Mouse (Mus musculus): ENCODE data around the gene Rtn2. TPM values are rescaled to one million over a fixed set of nuclear protein-coding genes. Genes with fewer than 3 reads are reported as not detected.
A peak's percentile ranks its signal among the peaks of the same experiment; 100 is the strongest.

Gene Rtn2
- polyA plus RNA-seq, 1 experiment from 2014 or later: 16.6 TPM

- peaks cover 16% of the 10 kb centered on the region for H3K4me1 ChIP-seq
- DNase-seq (ENCODE audit: low spot score): peak; percentile 68
- peak overlapping the region; percentile 84 for H3K27ac ChIP-seq (replicated peaks)
- H3K4me3 ChIP-seq: peak overlapping the region; percentile 69
- peaks cover 39% of the 10 kb centered on the region for H3K27me3 ChIP-seq (replicated peaks; ENCODE audit: low read depth, poor library complexity, severe bottlenecking)
- no peaks in the 10 kb centered on the region for H3K36me3 ChIP-seq (replicated peaks)
- no peaks in the 10 kb centered on the region for H3K9me3 ChIP-seq
- WGBS: under 1% methylated on average over 52 of the region's 52 CpGs
Measured at GRCm38 (mm10) chr7:19332709-19333352, 50.4 kb downstream of the Rtn2 start.

DNA sequence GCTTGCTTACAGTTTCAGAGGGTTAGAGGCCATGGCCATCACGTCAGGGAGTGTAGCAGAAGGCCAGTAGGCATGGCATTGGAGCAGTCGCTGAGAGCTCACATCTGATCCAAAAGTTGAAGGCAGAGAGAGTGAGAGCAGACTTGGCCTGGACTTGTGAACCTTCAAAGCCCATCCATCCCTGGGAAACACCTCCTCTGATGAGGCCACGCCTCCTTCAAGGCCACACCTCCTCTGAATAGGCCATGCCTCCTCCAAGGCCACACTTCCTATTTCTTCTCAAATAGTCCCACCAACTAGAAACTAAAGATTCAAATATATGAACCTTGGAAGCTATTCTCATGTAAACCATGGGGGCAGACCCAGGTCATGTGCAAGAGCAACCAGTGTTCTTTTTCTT, 53.2 kb downstream of the Rtn2 start:
- WGBS: 42% methylated on average over 3 of the region's 3 CpGs
- Histone ChIP-seq H3K4me1 (peaks cover 19% of the 10 kb centered on the region), H3K27ac (replicated peaks) (no peak overlapping the region), H3K36me3 (replicated peaks) (no peaks in the 10 kb centered on the region), H3K4me3 (no peak overlapping the region), H3K9me3 (no peaks in the 10 kb centered on the region), H3K27me3 (replicated peaks; ENCODE audit: low read depth, poor library complexity, severe bottlenecking) (peaks cover 27% of the 10 kb centered on the region)
- DNase-seq (ENCODE audit: low spot score): no peak

DNA sequence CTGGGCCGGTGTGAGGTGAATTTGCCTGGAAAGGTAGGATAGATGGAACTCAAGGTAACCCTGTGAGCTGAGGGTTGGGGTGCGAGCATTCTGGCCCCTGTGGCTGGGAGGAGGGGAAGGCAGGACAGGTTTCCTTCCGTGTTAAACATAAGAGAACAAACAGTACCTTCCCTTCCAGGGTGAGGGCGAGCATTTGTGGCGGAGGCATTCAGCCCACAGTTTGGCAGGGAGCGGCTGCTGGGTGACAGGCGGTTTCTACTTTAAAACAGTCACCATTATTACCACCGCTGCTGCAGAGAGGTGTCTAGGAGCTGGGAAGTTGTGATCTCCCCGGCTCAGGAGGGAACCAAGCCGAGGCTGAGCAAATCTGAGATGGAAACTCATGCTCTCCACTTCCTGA, 54.7 kb downstream of the Rtn2 start:
- no peak for DNase-seq (ENCODE audit: low spot score)
- peaks cover 30% of the 10 kb centered on the region for H3K4me1 ChIP-seq

DNA sequence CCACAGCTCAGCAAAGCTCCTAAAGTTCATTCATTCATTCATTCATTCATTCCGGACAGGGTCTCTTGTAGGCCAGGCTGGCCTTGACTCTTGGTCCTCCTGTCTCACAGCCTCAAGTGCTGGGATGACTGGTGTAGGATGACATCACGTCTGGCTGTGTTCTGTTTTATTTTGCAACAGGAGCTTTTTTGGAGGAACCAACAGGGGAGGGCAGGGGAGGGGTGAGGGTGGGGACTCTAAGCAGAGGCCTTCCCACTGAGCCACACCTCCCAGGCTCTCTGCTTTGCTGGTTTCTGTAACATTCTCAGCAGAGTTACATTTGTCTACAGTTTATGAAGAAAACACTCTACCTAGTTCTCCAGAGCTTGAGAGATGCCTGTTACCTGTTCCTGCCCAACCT, 55.6 kb downstream of the Rtn2 start:
- H3K27me3 ChIP-seq (replicated peaks; ENCODE audit: low read depth, poor library complexity, severe bottlenecking): peaks cover 28% of the 10 kb centered on the region
- 62% methylated on average over 2 of the region's 2 CpGs for WGBS
- no peaks in the 10 kb centered on the region for H3K36me3 ChIP-seq (replicated peaks)
- peaks cover 33% of the 10 kb centered on the region for H3K4me1 ChIP-seq
- H3K27ac ChIP-seq (replicated peaks): no peak overlapping the region
- no peaks in the 10 kb centered on the region for H3K9me3 ChIP-seq
- no peak overlapping the region for H3K4me3 ChIP-seq
- no peak for DNase-seq (ENCODE audit: low spot score)

More for the DNA sequence above, 54.7 kb downstream of the Rtn2 start:
- Histone ChIP-seq H3K27ac (replicated peaks) (no peak overlapping the region), H3K27me3 (replicated peaks; ENCODE audit: low read depth, poor library complexity, severe bottlenecking) (peaks cover 29% of the 10 kb centered on the region), H3K9me3 (no peaks in the 10 kb centered on the region), H3K4me3 (no peak overlapping the region), H3K36me3 (replicated peaks) (no peaks in the 10 kb centered on the region)
- 63% methylated on average over 10 of the region's 10 CpGs for WGBS

- Histone ChIP-seq H3K9me3 (no peaks in the 10 kb centered on the region), H3K27me3 (replicated peaks; ENCODE audit: low read depth, poor library complexity, severe bottlenecking) (peaks cover 28% of the 10 kb centered on the region), H3K27ac (replicated peaks) (no peak overlapping the region), H3K36me3 (replicated peaks) (no peaks in the 10 kb centered on the region), H3K4me3 (no peak overlapping the region), H3K4me1 (peaks cover 31% of the 10 kb centered on the region)
- 76% methylated on average over 7 of the region's 7 CpGs for WGBS
- no peak for DNase-seq (ENCODE audit: low spot score)
Measured at GRCm38 (mm10) chr7:19338596-19338995, 56.2 kb downstream of the Rtn2 start.

DNA sequence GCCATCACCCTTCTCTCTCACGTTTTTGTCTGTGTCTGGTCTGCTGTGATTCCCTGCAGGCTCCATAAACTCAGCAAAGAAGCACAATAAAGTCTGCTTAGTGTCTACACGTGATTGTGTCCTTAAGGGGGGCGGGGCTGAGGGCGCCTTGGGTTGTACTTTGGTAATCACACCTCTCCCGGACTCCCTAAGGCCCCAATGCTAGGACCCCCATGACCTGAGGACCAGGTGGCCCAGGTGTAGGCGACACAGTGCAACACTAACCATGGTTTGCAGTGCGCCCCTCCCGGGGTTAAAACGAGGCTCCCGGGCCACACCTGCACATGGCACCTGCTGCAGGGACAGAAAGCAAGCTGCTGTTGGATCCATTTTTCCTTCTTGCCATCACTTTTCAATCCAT, 58.8 kb downstream of the Rtn2 start:
- Histone ChIP-seq H3K9me3 (no peaks in the 10 kb centered on the region), H3K4me3 (peak overlapping the region; percentile 68), H3K27ac (replicated peaks) (no peak overlapping the region), H3K4me1 (peaks cover 43% of the 10 kb centered on the region), H3K27me3 (replicated peaks; ENCODE audit: low read depth, poor library complexity, severe bottlenecking) (peaks cover 19% of the 10 kb centered on the region), H3K36me3 (replicated peaks) (no peaks in the 10 kb centered on the region)
- 25% methylated on average over 10 of the region's 10 CpGs for WGBS
- DNase-seq (ENCODE audit: low spot score): no peak

- peaks cover 19% of the 10 kb centered on the region for H3K27me3 ChIP-seq (replicated peaks; ENCODE audit: low read depth, poor library complexity, severe bottlenecking)
- H3K36me3 ChIP-seq (replicated peaks): 0 out of 2 replicates have a peak, but pooled peaks cover 1% of the 10 kb centered on the region
- peak overlapping the region; percentile 68 for H3K4me3 ChIP-seq
- H3K9me3 ChIP-seq: no peaks in the 10 kb centered on the region
- H3K27ac ChIP-seq (replicated peaks): peak overlapping the region; percentile 57; the same call in 1 of the 2 replicates
- peak; percentile 58 for DNase-seq (ENCODE audit: low spot score)
- peaks cover 46% of the 10 kb centered on the region for H3K4me1 ChIP-seq
- 1% methylated on average over 41 of the region's 41 CpGs for WGBS
Measured at GRCm38 (mm10) chr7:19341761-19342409, 59.5 kb downstream of the Rtn2 start.

- WGBS: under 1% methylated on average over 27 of the region's 27 CpGs
- no peaks in the 10 kb centered on the region for H3K9me3 ChIP-seq
- 0 out of 2 replicates have a peak overlapping the region, but pooled peaks have one; percentile 57 for H3K27ac ChIP-seq (replicated peaks)
- peaks cover 5% of the 10 kb centered on the region for H3K36me3 ChIP-seq (replicated peaks)
- peak; percentile 89 for DNase-seq (ENCODE audit: low spot score)
- H3K27me3 ChIP-seq (replicated peaks; ENCODE audit: low read depth, poor library complexity, severe bottlenecking): peaks cover 19% of the 10 kb centered on the region
- peaks cover 46% of the 10 kb centered on the region for H3K4me1 ChIP-seq
- H3K4me3 ChIP-seq: peak overlapping the region; percentile 68
Measured at GRCm38 (mm10) chr7:19342481-19343027, 60.1 kb downstream of the Rtn2 start.

DNA sequence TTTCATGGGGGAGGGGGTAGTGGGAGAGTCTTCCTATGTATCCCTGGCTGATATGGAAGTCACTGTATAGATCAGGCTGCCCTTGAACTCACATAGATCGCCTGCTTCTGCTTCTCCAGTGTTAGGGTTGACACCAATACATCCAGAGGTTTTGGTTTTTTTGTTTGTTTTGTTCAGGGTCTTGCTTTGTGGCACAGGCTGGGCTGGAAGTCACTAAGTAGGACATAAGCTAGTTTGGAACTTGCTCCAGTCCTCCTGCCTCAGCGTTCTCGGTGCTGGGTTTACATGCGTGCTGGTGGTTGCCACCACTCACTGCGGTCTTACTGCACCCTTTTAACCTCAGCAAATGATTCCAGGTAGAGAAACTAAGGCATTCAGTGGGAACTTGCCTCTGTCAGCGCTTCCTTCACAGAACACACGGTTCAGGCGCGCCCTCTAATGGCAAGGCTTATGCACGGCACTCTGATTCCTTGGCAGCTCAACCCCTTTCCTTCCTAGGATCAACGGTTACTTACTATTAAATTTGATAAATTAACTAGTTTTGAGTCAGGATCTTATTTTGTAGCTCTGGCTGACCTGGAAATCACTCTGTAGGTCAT, 60.9 kb downstream of the Rtn2 start:
- Histone ChIP-seq H3K9me3 (no peaks in the 10 kb centered on the region), H3K36me3 (replicated peaks) (peaks cover 12% of the 10 kb centered on the region), H3K4me1 (peaks cover 46% of the 10 kb centered on the region), H3K27ac (replicated peaks) (no peak overlapping the region), H3K4me3 (peak overlapping the region; percentile 68), H3K27me3 (replicated peaks; ENCODE audit: low read depth, poor library complexity, severe bottlenecking) (peaks cover 19% of the 10 kb centered on the region)
- peak; percentile 80 for DNase-seq (ENCODE audit: low spot score)
- 2% methylated on average over 11 of the region's 11 CpGs for WGBS

- peak within 1 kb of the TSS; percentile 95 for H3K27ac ChIP-seq (replicated peaks)
- H3K4me3 ChIP-seq: peak within 1 kb of the TSS; percentile 80
- H3K9me3 ChIP-seq: no peaks in the 10 kb centered on the region
- peaks cover 19% of the 10 kb centered on the region for H3K27me3 ChIP-seq (replicated peaks; ENCODE audit: low read depth, poor library complexity, severe bottlenecking)
- WGBS: 23% methylated on average over 12 of the region's 12 CpGs
- H3K4me1 ChIP-seq: peaks cover 43% of the 10 kb centered on the region
- DNase-seq (ENCODE audit: low spot score): no peak
- H3K36me3 ChIP-seq (replicated peaks): peaks cover 23% of the 10 kb centered on the region
Measured at GRCm38 (mm10) chr7:19344237-19344847, 61.9 kb downstream of the Rtn2 start, which contains the start of gene Ercc1. Ercc1 (plus strand) TSS chr7:19344778.

DNA sequence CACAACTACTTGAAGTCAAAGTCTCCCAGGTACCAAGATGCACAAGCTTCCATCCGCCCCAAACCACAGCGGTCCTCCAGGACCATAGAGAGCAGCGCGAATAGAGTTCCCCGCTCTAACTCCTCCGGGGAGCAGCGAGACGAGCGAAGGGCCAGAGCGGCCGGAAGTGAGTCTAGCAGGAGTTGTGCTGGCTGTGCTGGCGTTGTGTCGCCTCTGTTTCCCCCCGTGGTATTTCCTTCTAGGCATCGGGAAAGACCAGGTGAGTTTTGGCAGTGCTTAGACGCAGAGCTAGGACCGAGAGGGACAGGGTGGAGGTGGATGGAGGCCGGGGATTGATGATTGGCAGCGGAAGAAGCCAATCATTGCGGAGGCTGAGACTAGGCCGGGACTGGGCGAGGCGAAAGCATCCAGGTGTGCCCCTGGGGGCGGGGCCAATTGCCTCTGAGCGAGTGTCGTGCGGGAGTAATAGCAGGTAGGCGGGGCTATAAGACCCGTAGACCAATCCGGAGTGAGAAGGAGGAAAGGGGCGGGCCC, 62.6 kb downstream of the Rtn2 start:
- peaks cover 43% of the 10 kb centered on the region for H3K4me1 ChIP-seq
- peak overlapping the region; percentile 80 for H3K4me3 ChIP-seq
- peaks cover 29% of the 10 kb centered on the region for H3K36me3 ChIP-seq (replicated peaks)
- DNase-seq (ENCODE audit: low spot score): peak; percentile 98
- peaks cover 19% of the 10 kb centered on the region for H3K27me3 ChIP-seq (replicated peaks; ENCODE audit: low read depth, poor library complexity, severe bottlenecking)
- under 1% methylated on average over 31 of the region's 31 CpGs for WGBS
- H3K9me3 ChIP-seq: no peaks in the 10 kb centered on the region
- H3K27ac ChIP-seq (replicated peaks): peak overlapping the region; percentile 95

Measured in embryonic facial prominence, embryonic 10.5 days (tissue).